Mouse (Mus musculus): Measurements from ENCODE around the gene Cmbl.

DNA sequence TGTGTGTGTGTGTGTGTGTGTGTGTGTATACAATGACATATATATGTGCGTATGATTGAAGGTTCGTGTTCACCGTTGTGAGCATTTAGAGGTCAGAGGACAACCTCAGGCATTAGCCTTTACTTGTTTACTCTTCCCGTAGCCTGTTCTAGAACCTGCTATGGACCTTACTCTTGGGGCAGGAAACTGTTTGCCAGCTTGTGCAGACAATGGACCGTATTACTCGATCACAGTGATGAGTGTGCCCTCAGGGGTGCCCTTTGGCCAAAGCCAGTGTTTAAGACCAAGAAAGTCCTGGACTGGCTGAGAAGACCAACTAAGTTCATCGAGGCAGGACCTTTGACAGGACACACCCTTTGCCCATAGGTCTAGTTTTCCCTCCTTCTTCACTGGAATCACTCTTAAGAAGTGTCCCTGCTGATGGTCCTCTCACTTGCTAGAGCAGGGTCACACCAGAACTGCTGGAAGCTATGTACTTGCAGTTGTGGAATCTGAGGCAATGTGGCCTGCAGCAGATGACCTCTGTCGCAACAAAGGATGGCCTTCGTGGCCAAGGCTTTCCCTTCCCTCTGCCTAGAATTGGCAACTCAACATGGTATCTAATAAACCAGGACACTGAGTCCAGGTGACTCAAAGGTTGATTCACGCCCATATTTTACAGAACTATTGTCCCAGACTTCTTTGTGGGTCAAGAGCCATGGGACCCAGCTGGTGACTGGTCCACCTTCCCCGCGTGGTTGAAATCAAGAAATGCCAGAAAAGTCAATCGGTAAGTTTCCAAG, 18.3 kb downstream of the Cmbl start:
- TF ChIP-seq GATA1 (IDR thresholded peaks at IDR 0.05; ENCODE audit: borderline replicate concordance, low read length) (no peak), FLI1 (IDR thresholded peaks at IDR 0.05; ENCODE audit: low read length) (no peak)
